Mouse (Mus musculus) lung, adult 2 months (tissue): ENCODE measurements around the gene Gm609. TPM values are rescaled to one million over a fixed set of nuclear protein-coding genes. Genes with fewer than 3 reads are reported as not detected.

Experiments used
- DNase-seq: peaks from one replicate; pipeline ENCODE4 v3.0.0; 2022
- H3K4me1 ChIP-seq: fragments of 200-500 bp; 2 replicates; pipeline ENCODE4 v1.6.1; 2011; ENCODE audit warnings: low read length; ENCODE audit not compliant: control insufficient read depth, insufficient read depth
- H3K4me3 ChIP-seq: fragments of 200-500 bp; replicated peaks from 2 replicates; pipeline ENCODE3; 2011; ENCODE audit warnings: low read depth, mild to moderate bottlenecking, control low read depth, low read length; ENCODE audit errors: extremely low read depth
- CTCF ChIP-seq: fragments of 200-500 bp; IDR thresholded peaks from 2 replicates; pipeline ENCODE4 v1.5.1; 2011; ENCODE audit warnings: mild to moderate bottlenecking, low read length, control low read depth; ENCODE audit not compliant: insufficient read depth
- POLR2A ChIP-seq: fragments of 200-500 bp; IDR thresholded peaks from 2 replicates; pipeline ENCODE4 v1.6.1; 2011; ENCODE audit warnings: low read depth, mild to moderate bottlenecking, control low read depth, low read length, borderline replicate concordance; ENCODE audit errors: extremely low read depth
- WGBS: fragments of 180-500 bp; shearing (Covaris S2); methylation state at CpG from one replicate; pipeline ENCODE4 v1.1.7; 2018; 5-methylcytosine and 5-hydroxymethylcytosine counted together
- polyA plus RNA-seq: library from polyadenylated mRNA; depleted of rRNA; stranded (reverse); fragments of >200 nt; gene quantifications from 2 replicates; pipeline ENCODE4 v1.2.3, GENCODE M21; 2012

Gm609 gene
- polyA plus RNA-seq, 1 experiment = not detected

DNA sequence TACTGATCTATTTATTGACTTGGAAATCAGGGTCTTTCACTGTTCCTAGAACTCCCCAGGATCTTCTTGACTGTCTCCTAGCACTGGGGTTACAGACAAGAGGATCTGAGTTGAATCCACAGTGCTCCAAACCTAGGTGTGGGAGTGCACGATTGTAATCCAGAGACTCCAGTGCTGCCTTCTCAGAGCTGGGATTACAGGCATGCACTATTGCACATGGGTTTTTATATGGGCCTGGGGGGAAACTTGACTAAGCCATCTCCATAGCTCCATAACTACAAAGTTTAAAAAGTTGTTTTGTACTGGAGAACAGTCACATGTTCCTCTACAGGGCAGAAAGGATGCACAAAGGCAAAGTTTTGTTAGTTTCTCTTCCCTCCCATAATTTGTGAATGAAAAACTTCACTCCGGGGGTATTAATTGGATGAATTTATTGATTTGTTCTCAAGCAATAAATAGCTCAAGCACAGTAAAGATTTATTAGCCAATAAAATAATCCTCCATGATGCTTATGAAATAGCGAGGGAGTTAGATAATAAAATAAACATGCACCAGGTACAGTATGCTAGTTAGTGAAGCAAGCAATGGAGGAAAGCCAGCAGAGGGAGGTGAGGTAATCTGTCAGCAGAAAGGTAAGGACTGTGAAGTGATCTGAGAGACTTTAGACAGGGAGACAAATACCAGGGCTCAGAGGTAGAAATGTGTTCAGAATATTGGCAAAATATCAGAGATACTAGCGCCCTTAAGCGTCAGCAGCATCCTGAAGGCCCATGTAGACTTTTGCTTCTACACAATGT is 114.4 kb downstream of the Gm609 start:
- TF ChIP-seq CTCF (no peak), POLR2A (no peak)

GRCm38 (mm10) chr16:45377332-45377731 is 115.4 kb downstream of the Gm609 start:
- DNase-seq = no peak

More for the DNA sequence above, 114.4 kb downstream of the Gm609 start:
- no peak overlapping the region for H3K4me3 ChIP-seq
- H3K4me1 ChIP-seq = peaks cover 19% of the 10 kb centered on the region
- DNase-seq = no peak
- 67% methylated on average over 5 of the region's 5 CpGs for WGBS

DNA sequence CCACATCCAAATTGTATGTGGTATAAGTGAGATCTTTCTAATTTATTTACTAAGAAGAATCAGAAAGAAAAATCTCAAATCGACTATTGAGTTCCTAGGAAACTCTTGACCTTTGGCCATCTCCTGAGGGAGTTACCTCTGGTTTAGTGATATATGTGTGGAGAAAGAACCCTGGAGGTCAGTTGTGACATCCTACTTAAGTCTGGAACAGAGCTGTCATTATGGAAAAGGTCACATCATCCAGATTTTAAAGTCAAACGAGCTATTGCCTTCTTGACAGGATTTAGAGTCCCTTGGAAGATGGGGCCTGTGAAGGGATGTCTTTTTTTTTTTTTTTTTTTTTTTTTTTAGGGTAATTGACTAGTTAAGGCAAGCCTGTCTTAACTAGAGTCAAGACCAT is 116.0 kb downstream of the Gm609 start:
- TF ChIP-seq POLR2A (no peak), CTCF (no peak)
- WGBS = 56% methylated on average over 2 of the region's 2 CpGs
- peaks cover 14% of the 10 kb centered on the region for H3K4me1 ChIP-seq
- H3K4me3 ChIP-seq = no peak overlapping the region
- DNase-seq = no peak

More at GRCm38 (mm10) chr16:45377332-45377731, 115.4 kb downstream of the Gm609 start:
- 63% methylated on average over 4 of the region's 4 CpGs for WGBS
- Histone ChIP-seq H3K4me1 (peaks cover 14% of the 10 kb centered on the region), H3K4me3 (no peak overlapping the region)
- no peak for TF ChIP-seq CTCF
- TF ChIP-seq POLR2A = no peak

DNA sequence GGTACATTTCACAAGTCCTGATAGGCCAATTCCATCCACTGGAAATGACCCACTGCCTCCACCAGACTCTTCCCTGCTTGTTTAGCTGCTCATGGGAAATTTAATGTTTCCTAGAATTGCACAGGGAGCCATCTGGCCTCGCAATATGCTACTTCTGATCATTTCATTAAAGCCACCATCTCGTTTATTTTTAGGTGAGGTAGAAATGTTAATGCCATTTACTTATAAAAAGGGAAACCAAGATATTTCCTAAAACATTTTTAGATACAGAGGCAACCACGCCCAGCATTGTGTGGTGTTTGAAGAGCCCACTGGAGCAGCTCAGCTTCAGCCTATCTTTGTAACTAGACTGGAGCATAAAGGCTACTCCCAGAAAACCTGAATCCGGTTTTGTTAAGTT is 116.5 kb downstream of the Gm609 start:
- Histone ChIP-seq H3K4me3 (no peak overlapping the region), H3K4me1 (peaks cover 15% of the 10 kb centered on the region)
- 52% methylated on average over 4 of the region's 4 CpGs for WGBS
- TF ChIP-seq CTCF (no peak), POLR2A (no peak)
- DNase-seq = no peak

DNA sequence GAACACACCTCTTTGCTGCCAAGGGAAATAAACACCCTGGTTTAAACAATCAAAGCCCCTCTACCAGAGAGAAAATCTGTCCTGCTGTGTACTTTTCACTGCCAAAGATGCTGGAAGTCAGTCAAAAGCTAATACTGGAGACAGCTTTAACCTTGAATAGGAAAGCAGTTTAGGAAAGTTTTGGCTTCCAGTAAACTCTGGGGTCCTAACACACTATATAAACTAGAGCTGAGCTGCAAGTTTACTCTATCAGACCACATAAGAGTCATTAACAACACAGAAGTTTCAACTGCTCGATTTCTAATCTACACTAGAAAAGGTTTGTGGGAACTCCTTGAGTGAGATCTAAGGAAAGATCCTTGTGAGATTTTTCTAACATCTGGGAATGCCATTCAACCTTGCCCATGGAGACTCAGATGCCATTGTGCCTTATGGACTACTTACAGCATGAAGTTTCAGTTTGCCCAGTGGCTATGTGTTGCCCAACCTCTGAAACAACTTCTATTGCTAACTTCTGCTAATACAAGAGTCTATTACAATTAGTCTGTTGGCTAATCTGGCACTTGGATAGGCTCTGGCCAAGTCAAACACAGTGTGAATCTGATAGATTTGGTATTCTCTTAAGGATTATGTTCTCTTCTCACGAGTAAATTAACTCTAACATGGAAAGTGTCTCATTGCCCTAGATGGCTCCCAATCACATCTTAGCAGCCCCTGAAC is 117.1 kb downstream of the Gm609 start:
- DNase-seq = no peak
- Histone ChIP-seq H3K4me3 (no peak overlapping the region), H3K4me1 (peaks cover 21% of the 10 kb centered on the region)
- TF ChIP-seq POLR2A = no peak
- TF ChIP-seq CTCF = no peak
- 36% methylated on average over 2 of the region's 2 CpGs for WGBS

DNA sequence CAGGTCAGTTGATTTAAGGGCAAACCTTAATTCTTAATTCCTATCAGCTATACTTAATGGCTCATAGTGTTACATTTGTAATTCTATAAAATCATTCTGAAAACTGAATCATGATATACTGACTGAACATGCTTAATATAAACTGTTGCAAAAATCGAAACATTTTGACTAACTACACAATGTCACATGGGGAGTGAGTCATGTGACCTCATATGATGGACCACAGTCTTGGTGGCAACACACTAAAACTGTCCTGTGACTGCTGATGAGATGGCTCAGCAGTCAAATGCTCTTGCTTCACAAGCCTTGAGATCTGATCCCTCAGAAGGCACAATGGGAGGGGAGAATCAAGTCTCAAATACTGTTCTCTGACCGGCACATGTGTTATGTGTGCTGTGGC is 118.7 kb downstream of the Gm609 start:
- TF ChIP-seq CTCF = no peak
- TF ChIP-seq POLR2A = no peak
- no peak overlapping the region for H3K4me3 ChIP-seq
- peaks cover 22% of the 10 kb centered on the region for H3K4me1 ChIP-seq
- 89% methylated on average over 2 of the region's 2 CpGs for WGBS
- no peak for DNase-seq

DNA sequence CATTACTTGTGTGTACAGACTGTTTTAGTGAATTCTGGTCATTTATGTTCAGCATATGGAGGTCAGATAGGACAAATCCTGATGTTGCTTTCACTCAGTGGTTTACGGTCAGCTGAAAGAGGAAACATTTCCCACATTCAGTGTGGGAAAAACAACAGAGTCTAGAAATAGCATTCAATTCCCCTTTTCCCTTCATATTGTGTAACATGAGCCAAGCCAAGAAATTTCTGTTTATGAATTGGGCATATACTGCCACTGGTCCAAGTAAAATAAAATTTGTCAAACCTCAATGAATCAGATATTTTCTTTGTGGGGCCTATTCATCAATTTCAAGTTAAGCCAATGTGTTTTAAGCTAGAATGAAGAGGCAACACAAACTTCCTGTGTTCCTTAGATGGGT is 121.7 kb downstream of the Gm609 start:
- H3K4me1 ChIP-seq = peaks cover 19% of the 10 kb centered on the region
- no peak for TF ChIP-seq POLR2A
- TF ChIP-seq CTCF = no peak
- DNase-seq = no peak
- WGBS = 37% methylated on average over 1 of the region's 1 CpGs
- no peak overlapping the region for H3K4me3 ChIP-seq

- TF ChIP-seq CTCF (no peak), POLR2A (no peak)
- WGBS = 47% methylated on average over 4 of the region's 4 CpGs
- DNase-seq = no peak
- peaks cover 20% of the 10 kb centered on the region for H3K4me1 ChIP-seq
- no peak overlapping the region for H3K4me3 ChIP-seq
These were observed 123.3 kb downstream of the Gm609 start for GRCm38 (mm10) chr16:45369285-45369965.

DNA sequence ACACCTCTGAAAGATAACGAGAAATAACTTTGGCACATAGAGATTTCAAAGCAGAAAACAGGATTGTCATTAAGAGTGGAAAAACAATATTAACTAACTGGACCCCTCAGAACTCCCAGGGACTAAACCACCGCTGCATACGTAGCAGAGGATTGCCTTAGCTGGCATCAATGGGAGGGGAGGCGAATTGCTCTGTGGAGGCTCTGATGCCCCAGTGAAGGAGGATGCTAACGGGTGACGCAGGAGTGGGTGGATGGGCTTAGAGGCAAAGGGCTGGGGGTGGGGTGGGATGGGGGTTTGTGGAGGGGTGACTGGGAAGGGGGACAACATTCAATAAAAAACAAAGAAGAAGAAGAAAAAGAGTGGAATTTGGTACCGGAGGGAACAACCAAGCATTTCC is 126.7 kb downstream of the Gm609 start:
- peaks cover 28% of the 10 kb centered on the region for H3K4me1 ChIP-seq
- TF ChIP-seq CTCF = no peak
- no peak for TF ChIP-seq POLR2A
- DNase-seq = no peak
- 47% methylated on average over 7 of the region's 7 CpGs for WGBS
- peak overlapping the region; percentile 9 for H3K4me3 ChIP-seq

DNA sequence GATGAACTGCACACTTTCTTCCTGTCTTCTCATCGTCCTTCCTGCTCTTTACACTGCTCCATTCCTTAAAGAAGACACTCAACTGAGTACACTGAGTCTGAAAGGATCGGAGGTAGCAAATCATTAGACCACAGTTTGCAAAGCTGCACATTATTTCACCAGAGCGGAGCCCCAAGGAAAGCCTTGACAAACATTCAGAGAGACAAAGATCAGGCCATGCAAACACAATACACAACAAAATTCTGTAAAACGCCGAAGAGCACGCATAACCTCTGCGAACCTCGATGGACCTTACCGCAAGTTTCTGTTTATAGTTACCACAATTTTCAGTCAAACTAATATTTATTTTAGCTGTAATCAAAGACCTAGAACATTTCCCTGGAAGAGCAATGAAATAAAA is 127.4 kb downstream of the Gm609 start:
- TF ChIP-seq POLR2A = no peak
- no peak for TF ChIP-seq CTCF
- no peak for DNase-seq
- peaks cover 22% of the 10 kb centered on the region for H3K4me1 ChIP-seq
- H3K4me3 ChIP-seq = peak overlapping the region; percentile 61
- 47% methylated on average over 9 of the region's 9 CpGs for WGBS
